Mouse (Mus musculus) hematopoietic stem cell, adult 5-6 weeks (primary cell): Measurements from ENCODE around the gene Mbnl2. TPM values are rescaled to one million over a fixed set of nuclear protein-coding genes. Genes with fewer than 3 reads are reported as not detected.
A peak's percentile ranks its signal among the peaks of the same experiment; 100 is the strongest.

ENCODE experiments used
- ATAC-seq, 2 experiments: fragments of 125-278 bp in 1 of 2; replicated peaks in 1 of 2; 2 replicates each; pipeline ENCODE4 v1.8.0; 2016 to 2017; ENCODE audit warnings: inconsistent platforms in 2 of 2, mild to moderate bottlenecking in 2 of 2, moderate number of reproducible peaks in 2 of 2, low read depth in 1 of 2, moderate TSS enrichment in 1 of 2; ENCODE audit not compliant: low FRiP score in 2 of 2, poor library complexity in 2 of 2, severe bottlenecking in 2 of 2, insufficient read depth in 1 of 2, low TSS enrichment in 1 of 2
- total RNA-seq: library from RNA; stranded (forward); fragments of 172-1452, 232-1000 nt; gene quantifications from 2 replicates; pipeline ENCODE4 v1.2.3, GENCODE M21; 2017

The Mbnl2 gene
- total RNA-seq, 1 experiment from 2014 or later: 78.6 TPM

DNA sequence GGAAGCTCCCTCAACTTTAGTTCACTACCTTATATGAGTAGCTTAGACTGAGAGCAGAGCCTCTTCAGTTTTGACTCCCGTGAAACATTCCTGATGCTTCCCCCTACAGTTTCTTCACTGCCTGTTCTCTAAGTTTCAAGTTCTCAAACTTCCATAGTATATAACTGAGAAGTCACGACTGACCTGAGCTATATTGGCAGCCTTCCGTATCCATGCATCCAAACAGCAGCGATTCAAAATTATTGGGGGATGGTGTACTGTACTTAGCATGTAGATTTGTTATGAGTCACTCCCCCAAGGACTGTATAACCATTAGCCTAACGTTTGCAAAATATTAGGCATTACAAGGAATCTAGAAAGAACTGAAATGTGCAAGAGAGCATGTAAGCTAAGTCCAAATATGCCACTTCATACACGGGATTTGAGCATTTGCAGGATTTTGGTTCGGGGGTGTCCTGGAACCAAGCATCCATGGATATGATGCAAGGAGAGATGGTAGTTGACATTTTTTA lies 200.8 kb downstream of the Mbnl2 start:
- ATAC-seq: no peak

DNA sequence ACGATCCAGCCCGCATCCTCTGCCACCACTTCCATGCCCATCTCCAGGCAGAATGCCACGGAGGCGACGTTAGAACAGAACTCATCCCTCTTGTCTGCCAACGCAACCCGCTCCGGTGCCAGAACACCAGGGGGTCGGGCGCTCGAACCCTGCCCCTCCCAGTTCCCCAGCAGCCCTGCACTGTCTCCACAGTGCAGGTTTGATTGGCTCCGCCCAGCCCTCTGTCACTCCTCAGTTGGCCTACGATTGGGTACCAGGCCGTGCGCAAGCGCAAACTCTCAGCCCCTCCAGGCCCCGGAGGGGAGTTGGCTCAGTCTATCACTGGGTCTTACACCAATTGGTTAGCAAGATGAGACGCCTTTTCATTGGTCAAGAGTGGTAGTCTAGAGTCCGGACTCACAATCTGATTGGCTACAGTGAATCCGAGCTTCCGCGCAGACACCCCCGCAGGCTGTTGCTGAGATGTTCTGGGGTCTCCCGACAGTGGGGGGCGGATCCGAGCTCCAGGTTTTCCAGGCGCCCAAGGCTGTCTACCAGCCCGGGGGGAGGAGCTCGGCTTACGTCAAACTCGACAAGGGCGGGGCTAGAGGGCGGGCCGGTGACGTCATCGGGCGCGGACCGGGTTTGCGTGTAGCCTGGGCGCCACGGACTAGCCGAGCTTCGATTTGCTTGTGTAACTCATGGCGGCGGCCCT lies 202.0 kb downstream of the Mbnl2 start:
- peak; percentile 85 to 94 for ATAC-seq

- peak; percentile 60 to 71 for ATAC-seq
These were observed 202.6 kb downstream of the Mbnl2 start, which contains the start of gene Rap2a for GRCm38 (mm10) chr14:120477982-120478568. Rap2a (plus strand) TSS chr14:120478444.

- no peak for ATAC-seq
These were observed 203.3 kb downstream of the Mbnl2 start for GRCm38 (mm10) chr14:120478641-120479341.

- ATAC-seq: no peak
These were observed 205.0 kb downstream of the Mbnl2 start for GRCm38 (mm10) chr14:120480341-120480900.

DNA sequence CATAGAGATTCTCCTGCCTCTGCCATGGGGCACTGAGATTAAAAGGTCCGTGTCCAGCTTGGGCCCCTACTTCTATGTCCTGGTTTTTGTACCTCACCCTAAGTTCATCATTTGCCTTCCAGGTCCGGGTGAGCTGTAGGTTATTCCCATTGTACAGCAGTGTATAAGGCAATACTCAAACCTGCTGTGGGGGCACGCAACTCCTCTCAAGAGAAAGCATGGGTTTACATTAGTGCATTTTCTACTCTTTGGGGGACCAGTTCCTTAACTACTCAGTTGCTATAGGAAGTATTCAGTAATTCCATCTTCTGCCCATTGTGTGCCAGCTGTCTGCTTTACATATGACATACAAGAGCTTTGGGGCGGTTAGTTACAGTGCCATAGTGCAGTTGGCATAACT lies 205.5 kb downstream of the Mbnl2 start:
- no peak for ATAC-seq

Other genes with a start within 250 kb of the Mbnl2 start
- gene Oxgr1, start 233.2 kb upstream of the Mbnl2 start, total RNA-seq: not detected in 2 replicates
- gene Rap2a, start 202.8 kb downstream of the Mbnl2 start, total RNA-seq: 7.0 and 9.3 TPM in 2 replicates